Mouse (Mus musculus): ENCODE data around the gene Gm21992. TPM values are rescaled to one million over a fixed set of nuclear protein-coding genes. Genes with fewer than 3 reads are reported as not detected.

Gm21992 gene
- total and polyA plus RNA-seq, 3 experiments = 10.8 to 21.9 TPM; not detected in 1

DNA sequence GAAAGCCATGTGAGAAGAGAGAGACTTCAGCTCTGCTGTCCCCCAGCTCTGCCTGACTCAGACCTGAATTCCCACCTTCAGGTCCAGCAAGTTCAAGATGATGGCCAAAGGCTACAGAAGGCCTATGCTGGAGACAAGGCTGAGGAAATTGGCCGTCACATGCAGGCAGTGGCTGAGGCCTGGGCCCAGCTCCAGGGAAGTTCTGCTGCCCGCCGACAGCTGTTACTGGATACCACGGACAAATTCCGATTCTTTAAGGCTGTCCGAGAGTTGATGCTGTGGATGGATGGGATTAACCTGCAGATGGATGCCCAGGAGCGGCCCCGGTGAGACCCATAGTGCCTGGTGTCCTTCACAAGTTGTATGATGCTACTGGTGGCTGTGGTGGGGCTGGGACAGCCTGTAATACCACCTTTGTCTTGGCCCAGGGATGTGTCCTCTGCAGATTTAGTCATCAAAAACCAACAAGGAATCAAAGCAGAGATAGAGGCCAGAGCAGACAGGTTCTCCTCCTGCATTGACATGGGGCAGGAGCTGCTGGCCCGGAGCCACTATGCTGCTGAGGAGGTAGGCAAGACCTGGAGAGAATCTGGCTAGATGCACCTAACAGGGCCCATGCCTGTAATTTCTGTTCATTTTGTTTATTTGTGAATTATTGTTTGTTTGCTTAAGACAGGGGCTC is 63.6 kb downstream of the Gm21992 start:
- H3K9ac ChIP-seq (ENCODE audit: control insufficient read depth, low read depth, low read length, poor library complexity, severe bottlenecking) = no peak overlapping the region
- H3K27ac ChIP-seq (ENCODE audit: control insufficient read depth, low read depth, low read length) = no peak overlapping the region
- H3K4me1 ChIP-seq (ENCODE audit: control insufficient read depth in 1 of 2, insufficient read depth in 2 of 2, low read length in 2 of 2) = no peaks in the 10 kb centered on the region
- no peak for DNase-seq (ENCODE audit: low read depth, low spot score)
- H3K27me3 ChIP-seq (ENCODE audit: control insufficient read depth in 1 of 2, insufficient read depth in 2 of 2, low read length in 2 of 2) = no peaks in the 10 kb centered on the region
- H3K36me3 ChIP-seq (ENCODE audit: control insufficient read depth in 1 of 2, insufficient read depth in 2 of 2, low read length in 2 of 2) = no peaks in the 10 kb centered on the region
- no peak for TF ChIP-seq USF1 (IDR thresholded peaks at IDR 0.05; ENCODE audit: low read depth, low read length)
- no peak for TF ChIP-seq TAL1 (IDR thresholded peaks at IDR 0.05; ENCODE audit: low read length)
- no peak for TF ChIP-seq GABPA (IDR thresholded peaks at IDR 0.05; ENCODE audit: low read depth, low read length)
- TF ChIP-seq ZNF384 (IDR thresholded peaks at IDR 0.05; ENCODE audit: low read depth, low read length) = no peak
- TF ChIP-seq TCF12 (IDR thresholded peaks at IDR 0.05; ENCODE audit: low read depth, low read length) = no peak
- no peak for TF ChIP-seq HCFC1 (IDR thresholded peaks at IDR 0.05; ENCODE audit: low read depth, low read length)
- TF ChIP-seq ZC3H11A (IDR thresholded peaks at IDR 0.05; ENCODE audit: low read depth, low read length) = no peak
- no peak for TF ChIP-seq MAX (IDR thresholded peaks at IDR 0.05; ENCODE audit: low read length)
- no peak for TF ChIP-seq MAFK (IDR thresholded peaks at IDR 0.05; ENCODE audit: borderline replicate concordance, low read depth, low read length)
- TF ChIP-seq POLR2A (IDR thresholded peaks at IDR 0.05; ENCODE audit: control insufficient read depth in 1 of 2, insufficient read depth in 1 of 2, low read depth in 1 of 2, low read length in 2 of 2, poor library complexity in 1 of 2) = no peak
- TF ChIP-seq NRF1 (IDR thresholded peaks at IDR 0.05; ENCODE audit: insufficient read depth, low read depth, low read length, poor library complexity, severe bottlenecking) = no peak
- no peaks in the 10 kb centered on the region for H3K79me2 ChIP-seq (ENCODE audit: control insufficient read depth, insufficient read depth, low read length, poor library complexity)
- no peaks in the 10 kb centered on the region for H3K9me3 ChIP-seq (replicated peaks; ENCODE audit: insufficient read depth, low read length)
- no peak overlapping the region for H3K4me3 ChIP-seq (ENCODE audit: control insufficient read depth in 1 of 2, insufficient read depth in 1 of 2, low read depth in 2 of 2, low read length in 2 of 2)

DNA sequence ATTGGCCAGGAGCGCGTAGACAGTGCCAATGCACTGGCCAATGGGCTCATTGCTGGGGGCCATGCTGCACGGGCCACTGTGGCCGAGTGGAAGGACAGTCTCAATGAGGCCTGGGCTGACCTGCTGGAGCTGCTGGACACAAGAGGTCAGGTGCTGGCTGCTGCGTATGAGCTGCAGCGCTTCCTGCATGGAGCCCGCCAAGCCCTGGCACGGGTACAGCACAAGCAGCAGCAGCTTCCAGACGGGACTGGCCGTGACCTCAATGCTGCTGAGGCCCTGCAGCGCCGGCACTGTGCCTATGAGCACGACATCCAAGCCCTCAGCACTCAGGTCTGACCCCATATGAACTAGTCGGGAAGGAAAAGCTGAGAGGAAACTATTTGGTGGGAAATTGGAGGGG is 64.8 kb downstream of the Gm21992 start:
- H3K9me3 ChIP-seq (replicated peaks; ENCODE audit: insufficient read depth, low read length) = no peaks in the 10 kb centered on the region
- DNase-seq (ENCODE audit: low read depth, low spot score) = no peak

More for the DNA sequence above, 64.8 kb downstream of the Gm21992 start:
- Histone ChIP-seq H3K79me2 (ENCODE audit: control insufficient read depth, insufficient read depth, low read length, poor library complexity) (no peaks in the 10 kb centered on the region), H3K4me1 (ENCODE audit: control insufficient read depth in 1 of 2, insufficient read depth in 2 of 2, low read length in 2 of 2) (no peaks in the 10 kb centered on the region), H3K9ac (ENCODE audit: control insufficient read depth, low read depth, low read length, poor library complexity, severe bottlenecking) (no peak overlapping the region), H3K27me3 (ENCODE audit: control insufficient read depth in 1 of 2, insufficient read depth in 2 of 2, low read length in 2 of 2) (no peaks in the 10 kb centered on the region), H3K4me3 (ENCODE audit: control insufficient read depth in 1 of 2, insufficient read depth in 1 of 2, low read depth in 2 of 2, low read length in 2 of 2) (no peak overlapping the region), H3K36me3 (ENCODE audit: control insufficient read depth in 1 of 2, insufficient read depth in 2 of 2, low read length in 2 of 2) (no peaks in the 10 kb centered on the region), H3K27ac (ENCODE audit: control insufficient read depth, low read depth, low read length) (no peak overlapping the region)
- TF ChIP-seq ZMIZ1 (IDR thresholded peaks at IDR 0.05; ENCODE audit: low read depth, low read length) (no peak), RAD21 (IDR thresholded peaks at IDR 0.05; ENCODE audit: low read depth, low read length) (no peak), MAFK (IDR thresholded peaks at IDR 0.05; ENCODE audit: borderline replicate concordance, low read depth, low read length) (no peak), MAZ (IDR thresholded peaks at IDR 0.05; ENCODE audit: low read depth, low read length) (no peak), USF2 (IDR thresholded peaks at IDR 0.05; ENCODE audit: borderline replicate concordance in 1 of 2, insufficient read depth in 1 of 2, low read depth in 1 of 2, low read length in 2 of 2) (no peak), UBTF (IDR thresholded peaks at IDR 0.05; ENCODE audit: borderline replicate concordance, insufficient read depth, low read depth, low read length) (no peak), USF1 (IDR thresholded peaks at IDR 0.05; ENCODE audit: low read depth, low read length) (no peak), JUND (IDR thresholded peaks at IDR 0.05; ENCODE audit: low read depth, low read length) (no peak), EP300 (IDR thresholded peaks at IDR 0.05; ENCODE audit: low read depth in 1 of 2, low read length in 2 of 2) (no peak), ZNF384 (IDR thresholded peaks at IDR 0.05; ENCODE audit: low read depth, low read length) (no peak), ETS1 (IDR thresholded peaks at IDR 0.05; ENCODE audit: low read depth, low read length) (no peak), CTCF (IDR thresholded peaks at IDR 0.05 in 2 of 3, conservative IDR thresholded peaks at IDR 0.05 in 1 of 3; ENCODE audit: control insufficient read depth in 1 of 3, insufficient read depth in 1 of 3, low read depth in 2 of 3, low read length in 3 of 3, poor library complexity in 1 of 3, severe bottlenecking in 1 of 3) (no peak), RCOR1 (IDR thresholded peaks at IDR 0.05; ENCODE audit: low read depth, low read length) (no peak), CHD2 (IDR thresholded peaks at IDR 0.05; ENCODE audit: low read length) (no peak), CHD1 (IDR thresholded peaks at IDR 0.05; ENCODE audit: low read depth, low read length) (no peak), NRF1 (IDR thresholded peaks at IDR 0.05; ENCODE audit: insufficient read depth, low read depth, low read length, poor library complexity, severe bottlenecking) (no peak), GABPA (IDR thresholded peaks at IDR 0.05; ENCODE audit: low read depth, low read length) (no peak), BHLHE40 (IDR thresholded peaks at IDR 0.05; ENCODE audit: borderline replicate concordance, low read depth, low read length) (no peak), ZC3H11A (IDR thresholded peaks at IDR 0.05; ENCODE audit: low read depth, low read length) (no peak), SMC3 (IDR thresholded peaks at IDR 0.05; ENCODE audit: low read depth, low read length) (no peak)
